Mouse (Mus musculus) intestine, postnatal 0 days (tissue): ENCODE results near the gene Gm28036. TPM values are rescaled to one million over a fixed set of nuclear protein-coding genes. Genes with fewer than 3 reads are reported as not detected.
A peak's percentile ranks its signal among the peaks of the same experiment; 100 is the strongest.

Experiments used
- ATAC-seq: fragments of 200-750 bp; cut with Nextera tagmentation; 2 replicates; pipeline ENCODE4 v1.8.0; 2017; ENCODE audit warnings: mild to moderate bottlenecking, moderate TSS enrichment, moderate library complexity
- H3K27ac ChIP-seq: fragments of 300-500 bp; sonication (generic); 2 replicates; pipeline ENCODE4 v1.5.1; 2014; ENCODE audit warnings: mild to moderate bottlenecking, low read depth, low read length, moderate library complexity
- H3K27me3 ChIP-seq: fragments of 300-500 bp; sonication (generic); replicated peaks from 2 replicates; pipeline ENCODE4 v1.6.1; 2014; ENCODE audit warnings: low read length, mixed read lengths; ENCODE audit not compliant: control insufficient read depth, insufficient read depth
- H3K36me3 ChIP-seq: fragments of 300-500 bp; sonication (generic); 2 replicates; pipeline ENCODE4 v1.6.1; 2014; ENCODE audit warnings: mild to moderate bottlenecking, moderate library complexity; ENCODE audit not compliant: control insufficient read depth, insufficient read depth
- H3K4me1 ChIP-seq: fragments of 300-500 bp; sonication (generic); replicated peaks from 2 replicates; pipeline ENCODE4 v1.6.1; 2014; ENCODE audit warnings: antibody characterized with exemption, low read length, mixed read lengths; ENCODE audit not compliant: control insufficient read depth, insufficient read depth
- H3K4me2 ChIP-seq: fragments of 300-500 bp; sonication (generic); replicated peaks from 2 replicates; pipeline ENCODE4 v1.6.1; 2014; ENCODE audit warnings: low read depth, mild to moderate bottlenecking, moderate library complexity
- H3K4me3 ChIP-seq: fragments of 300-500 bp; sonication (generic); 2 replicates; pipeline ENCODE4 v1.5.1; 2014; ENCODE audit warnings: low read depth, low read length
- H3K9ac ChIP-seq: fragments of 300-500 bp; sonication (generic); 2 replicates; pipeline ENCODE4 v1.6.1; 2014; ENCODE audit warnings: mild to moderate bottlenecking, low read depth, low read length
- H3K9me3 ChIP-seq: fragments of 300-500 bp; sonication (generic); 2 replicates; pipeline ENCODE4 v1.6.1; 2016; ENCODE audit warnings: mixed run types; ENCODE audit not compliant: control insufficient read depth
- CTCF ChIP-seq: sonication (generic); IDR thresholded peaks from 2 replicates; pipeline ENCODE4 v1.5.1; 2016; ENCODE audit warnings: low read depth, mild to moderate bottlenecking, control low read depth, antibody characterized with exemption, moderate library complexity
- WGBS: fragments of 180-500 bp; shearing (Covaris S2); extraction: QIAGEN DNeasy Blood & Tissue Kit; methylation state at CpG from one replicate; pipeline ENCODE4 v1.1.7; 2014; 5-methylcytosine and 5-hydroxymethylcytosine counted together
- polyA plus RNA-seq: library from polyadenylated mRNA; unstranded; fragments of >200 nt; fragmentation: Nextera tagmentation; extraction: Ambion mirVana; gene quantifications from 2 replicates; pipeline ENCODE4 v1.2.1, GENCODE M21; 2015

Gene Gm28036
- polyA plus RNA-seq, 1 experiment from 2014 or later = 1.5 TPM

- ATAC-seq = no peak
- Histone ChIP-seq H3K4me2 (peak overlapping the region; percentile 86), H3K4me3 (peak overlapping the region; percentile 73; the same call in 1 of the 2 replicates), H3K4me1 (no peaks in the 10 kb centered on the region; the same call in 1 of the 2 replicates), H3K9ac (0 out of 2 replicates have a peak overlapping the region, but pooled peaks have one; percentile 78), H3K36me3 (peaks cover 43% of the 10 kb centered on the region), H3K27ac (no peak overlapping the region), H3K9me3 (no peaks in the 10 kb centered on the region), H3K27me3 (no peaks in the 10 kb centered on the region)
- TF ChIP-seq CTCF = no peak
- WGBS = 54% methylated on average over 11 of the region's 11 CpGs
Observed at GRCm38 (mm10) chr2:156145486-156146130, 18.7 kb upstream of the Gm28036 start.

- peak; percentile 80 for TF ChIP-seq CTCF
- H3K9ac ChIP-seq = peak within 1 kb of the TSS; percentile 78
- H3K4me2 ChIP-seq = peak within 1 kb of the TSS; percentile 86
- peaks cover 38% of the 10 kb centered on the region for H3K36me3 ChIP-seq
- H3K4me1 ChIP-seq = no peaks in the 10 kb centered on the region; the same call in 1 of the 2 replicates
- H3K27me3 ChIP-seq = no peaks in the 10 kb centered on the region
- H3K27ac ChIP-seq = peak within 1 kb of the TSS; percentile 93
- WGBS = 0% methylated on average over 66 of the region's 70 CpGs
- peak; percentile 85 for ATAC-seq
- no peaks in the 10 kb centered on the region for H3K9me3 ChIP-seq
- H3K4me3 ChIP-seq = peak within 1 kb of the TSS; percentile 73
Observed at GRCm38 (mm10) chr2:156143953-156144724, 17.2 kb upstream of the Gm28036 start, which contains the start of the genes Romo1 and Nfs1. TSS of gene Romo1 (plus strand) at chr2:156144039. TSS of gene Nfs1 (minus strand) at chr2:156144186.

DNA sequence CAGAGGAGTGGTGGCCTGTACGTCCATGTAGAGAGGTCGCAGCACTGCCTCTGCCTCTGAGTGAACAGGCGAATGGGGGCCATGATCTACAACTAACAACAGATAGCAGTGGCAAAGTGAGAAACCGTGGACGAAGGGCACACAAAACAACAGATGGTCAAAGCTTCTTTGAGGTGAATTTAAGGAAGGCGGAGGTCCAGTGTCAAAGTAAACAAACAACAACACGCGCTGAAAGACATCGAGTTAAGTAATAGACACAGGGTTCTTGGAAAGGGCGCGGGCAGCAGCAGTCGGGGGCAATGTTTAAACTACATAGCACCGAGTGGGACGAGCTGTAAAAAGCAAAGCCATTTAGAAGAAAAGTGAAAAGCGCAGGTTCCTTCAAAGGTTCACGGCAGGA, 16.5 kb upstream of the Gm28036 start:
- Histone ChIP-seq H3K4me3 (peak overlapping the region; percentile 73), H3K4me1 (no peaks in the 10 kb centered on the region; the same call in 1 of the 2 replicates), H3K36me3 (peaks cover 37% of the 10 kb centered on the region), H3K27ac (peak overlapping the region; percentile 93), H3K4me2 (peak overlapping the region; percentile 86), H3K27me3 (no peaks in the 10 kb centered on the region), H3K9me3 (no peaks in the 10 kb centered on the region), H3K9ac (peak overlapping the region; percentile 78)
- ATAC-seq = peak; percentile 3; the same call in 1 of the 2 replicates
- WGBS = 3% methylated on average over 16 of the region's 16 CpGs
- TF ChIP-seq CTCF = no peak

- peak overlapping the region; percentile 86 for H3K4me2 ChIP-seq
- 81% methylated on average over 2 of the region's 2 CpGs for WGBS
- 0 out of 2 replicates have a peak overlapping the region, but pooled peaks have one; percentile 93 for H3K27ac ChIP-seq
- H3K9ac ChIP-seq = peak overlapping the region; percentile 78; the same call in 1 of the 2 replicates
- H3K9me3 ChIP-seq = no peaks in the 10 kb centered on the region
- peaks cover 32% of the 10 kb centered on the region for H3K36me3 ChIP-seq
- no peaks in the 10 kb centered on the region for H3K27me3 ChIP-seq
- no peaks in the 10 kb centered on the region; the same call in 1 of the 2 replicates for H3K4me1 ChIP-seq
- peak; percentile 35; the same call in 1 of the 2 replicates for TF ChIP-seq CTCF
- peak overlapping the region; percentile 73; the same call in 1 of the 2 replicates for H3K4me3 ChIP-seq
- no peak for ATAC-seq
Observed at GRCm38 (mm10) chr2:156142820-156143219, 15.9 kb upstream of the Gm28036 start.

GRCm38 (mm10) chr2:156135695-156136094, 8.8 kb upstream of the Gm28036 start:
- TF ChIP-seq CTCF = peak; percentile 60
- Histone ChIP-seq H3K9me3 (no peaks in the 10 kb centered on the region), H3K27ac (no peak overlapping the region), H3K4me1 (no peaks in the 10 kb centered on the region), H3K4me3 (no peak overlapping the region), H3K36me3 (peaks cover 49% of the 10 kb centered on the region), H3K27me3 (no peaks in the 10 kb centered on the region), H3K4me2 (no peak overlapping the region), H3K9ac (no peak overlapping the region)
- no peak for ATAC-seq
- whole genome bisulfite sequencing = 86% methylated on average over 6 of the region's 6 CpGs

DNA sequence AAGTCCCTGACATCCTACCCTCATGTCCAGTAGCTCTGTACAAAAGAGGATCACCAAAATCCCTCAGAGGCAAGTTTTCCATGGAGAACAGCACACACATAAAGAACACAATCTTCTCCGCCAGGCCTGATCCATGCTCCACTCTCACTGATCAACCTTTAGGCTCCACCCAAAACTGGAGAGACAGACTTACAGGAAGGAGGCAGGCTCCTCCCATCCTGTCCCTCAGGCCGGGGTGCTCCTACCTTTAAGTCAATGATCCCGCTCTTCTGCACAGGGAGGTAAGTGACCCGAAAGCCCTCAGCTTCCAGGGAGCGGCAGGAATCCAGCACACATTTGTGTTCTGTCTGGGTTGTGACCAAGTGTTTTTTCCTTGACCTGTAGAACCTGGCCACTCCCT, 7.3 kb upstream of the Gm28036 start:
- Histone ChIP-seq H3K36me3 (peaks cover 45% of the 10 kb centered on the region), H3K27me3 (no peaks in the 10 kb centered on the region), H3K4me2 (no peak overlapping the region), H3K9ac (no peak overlapping the region), H3K9me3 (no peaks in the 10 kb centered on the region), H3K4me1 (no peaks in the 10 kb centered on the region), H3K27ac (no peak overlapping the region), H3K4me3 (no peak overlapping the region)
- 94% methylated on average over 5 of the region's 5 CpGs for WGBS
- TF ChIP-seq CTCF = no peak
- ATAC-seq = no peak
